Mouse (Mus musculus) brain, adult 2 months (tissue): ENCODE measurements at regions not wholly inside any gene's neighbourhood (a gene's known extent, or its start where the extent isn't known, plus 50 kb on each side); places are given as distances from the start of the nearest gene placed in this dataset.

Experiments used
- DNase-seq: peaks from one replicate; pipeline ENCODE4 v3.0.0; 2011; ENCODE audit warnings: low read depth, low spot score

GRCm38 (mm10) chr7:61030321-61030720 lies 890.3 kb upstream of the Snrpn start:
- peak; percentile 49 for DNase-seq
